Mouse (Mus musculus): ENCODE measurements around the gene Rreb1. TPM values are rescaled to one million over a fixed set of nuclear protein-coding genes. Genes with fewer than 3 reads are reported as not detected.

The Rreb1 gene
- total RNA-seq (2023) = 48.0 and 72.2 TPM in 2 replicates

GRCm38 (mm10) chr13:37778147-37778593 is at the start of gene Rreb1:
TSS of gene Rreb1 (plus strand) at chr13:37778400.

DNA sequence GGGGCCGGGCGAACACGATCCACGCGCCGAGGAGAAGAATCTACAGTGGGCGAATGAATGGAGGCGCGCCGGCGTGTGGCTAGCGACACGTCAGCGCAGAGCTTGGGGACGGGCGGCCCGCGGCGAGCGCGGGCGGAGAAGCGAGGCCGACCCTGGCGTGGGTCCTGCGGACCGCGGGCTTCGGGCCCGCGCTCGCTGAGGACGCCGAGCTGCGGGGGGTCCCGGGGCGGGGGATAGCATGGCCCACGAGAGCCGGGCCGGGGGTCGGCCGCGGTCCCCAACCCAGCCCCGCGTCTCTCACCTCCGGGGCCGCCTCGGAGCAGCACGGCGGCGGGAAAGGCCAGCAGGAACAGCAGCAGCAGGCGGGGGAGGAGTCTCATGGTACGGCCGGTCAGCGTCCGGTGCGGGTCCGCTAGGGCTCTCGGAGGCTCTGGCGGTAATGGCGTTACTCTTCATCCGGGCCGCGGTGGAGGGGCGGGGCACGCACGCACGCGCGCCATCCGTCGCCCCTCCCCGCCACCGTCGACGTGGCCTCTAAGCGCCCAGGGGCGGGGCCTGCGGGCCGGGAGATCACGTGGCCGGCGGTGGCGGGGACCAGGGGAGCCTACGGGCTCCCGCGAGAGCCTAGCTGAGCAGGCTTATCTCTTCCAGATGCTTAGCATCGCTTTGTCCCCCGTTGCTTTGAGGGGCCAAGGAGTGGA is 215.7 kb downstream of the Rreb1 start, which contains the start of gene Ssr1:
Gene Ssr1 (minus strand): TSS at position 514 of the 701 bp plus-strand sequence.

Other genes with a start within 250 kb of the Rreb1 start
- gene Ssr1, start 215.8 kb downstream of the Rreb1 start, total RNA-seq (2023) = 79.2 and 98.3 TPM in 2 replicates